Mouse (Mus musculus) c-Kit-positive CD71-positive TER-119-negative erythroid progenitor cells, embryonic 14.5 days (primary cell): ENCODE data around the gene Akr7a5.

Experiments used
- DNase-seq: peaks from one replicate; pipeline ENCODE4 v3.0.0-alpha.2; 2013; ENCODE audit warnings: low read depth

Gene Akr7a5

GRCm38 (mm10) chr4:139352832-139353231 lies 42.3 kb downstream of the Akr7a5 start:
- DNase-seq: no peak

DNA sequence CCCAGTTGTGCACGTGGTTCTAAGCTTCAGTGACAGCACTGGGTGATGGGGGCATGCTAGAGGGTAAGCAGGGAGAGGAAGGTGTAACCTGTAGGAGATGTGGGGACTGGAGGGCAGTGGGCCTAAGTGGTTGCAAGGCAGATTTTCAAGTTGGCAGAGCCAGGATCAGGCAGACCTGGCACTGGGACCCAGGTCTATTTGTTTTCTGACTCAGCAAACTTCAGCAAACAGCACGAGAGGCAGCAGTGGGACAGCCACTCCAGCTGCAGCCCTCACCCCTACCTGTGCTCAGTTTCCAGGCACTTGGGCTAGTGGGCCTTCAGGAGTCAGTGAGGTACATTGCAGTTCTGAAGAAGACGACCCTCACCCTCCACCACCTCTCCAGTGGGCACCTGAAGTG lies 46.7 kb downstream of the Akr7a5 start:
- no peak for DNase-seq

DNA sequence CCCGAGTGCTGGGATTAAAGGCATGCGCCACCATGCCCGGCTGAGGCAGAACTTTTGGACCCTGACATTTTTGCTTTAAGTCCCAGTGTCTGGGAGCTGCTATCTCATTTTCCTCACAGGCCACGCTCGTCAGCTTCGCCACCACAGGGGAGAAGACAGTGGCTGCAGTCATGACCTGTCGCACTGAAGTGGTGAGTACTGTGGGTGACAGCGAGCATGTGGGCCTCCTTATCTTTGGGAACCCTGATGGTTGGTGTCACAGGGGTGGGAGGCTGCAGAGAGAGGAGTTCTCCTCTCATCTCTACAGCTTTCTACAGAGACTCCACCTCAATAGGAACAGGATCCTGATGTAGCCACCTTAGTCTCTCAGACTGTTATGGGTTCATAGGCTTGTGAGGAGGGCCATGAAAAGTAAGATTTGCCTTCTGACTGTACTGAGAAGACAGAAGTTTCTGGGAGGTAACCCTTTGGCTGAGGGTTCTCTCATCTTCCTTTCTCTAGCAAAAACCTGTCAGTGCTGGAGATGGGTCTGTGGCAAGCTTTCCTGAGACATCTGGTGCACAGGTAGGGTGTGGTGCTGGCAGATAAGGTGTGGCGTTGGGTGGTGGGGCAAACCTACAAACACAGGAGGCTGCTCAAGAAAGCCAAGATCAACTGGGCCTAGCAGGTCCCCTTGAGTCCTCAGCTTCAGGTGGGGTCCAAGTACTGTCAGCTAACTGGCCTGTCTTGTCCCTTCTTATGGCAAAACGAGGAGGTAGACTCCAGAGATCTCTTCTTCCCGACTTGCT lies 50.4 kb downstream of the Akr7a5 start:
- no peak for DNase-seq

GRCm38 (mm10) chr4:139367336-139367735 lies 56.8 kb downstream of the Akr7a5 start:
- DNase-seq: no peak
